Mouse (Mus musculus): Measurements from ENCODE around the gene Ecel1.

DNA sequence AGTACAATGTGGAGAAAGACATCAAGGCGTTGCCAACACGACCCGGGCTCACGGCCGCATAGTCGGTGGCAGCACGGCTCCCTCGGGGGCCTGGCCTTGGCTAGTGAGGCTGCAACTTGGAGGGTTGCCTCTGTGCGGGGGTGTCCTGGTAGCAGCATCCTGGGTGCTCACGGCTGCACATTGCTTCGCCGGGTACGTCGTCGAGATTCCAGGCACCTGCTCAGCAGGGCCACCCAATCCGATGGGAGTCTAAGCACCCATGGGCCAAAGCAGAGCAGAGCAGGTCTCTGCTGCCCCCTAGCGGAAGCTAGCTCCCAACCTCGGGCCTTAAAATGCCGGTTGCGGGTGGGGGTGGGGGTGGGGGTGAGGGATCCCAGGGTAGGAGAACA is 28.4 kb upstream of the Ecel1 start:
- TF ChIP-seq POLR2A (IDR thresholded peaks at IDR 0.05; ENCODE audit: low read depth, low read length): no peak
- peak; percentile 77 for TF ChIP-seq CTCF (conservative IDR thresholded peaks at IDR 0.05; ENCODE audit: insufficient read depth, insufficient read length, low read depth, low read length)

Data from kidney, adult 2 months (tissue).